Mouse (Mus musculus) monocyte, adult 5-6 weeks (primary cell): ENCODE results near the gene Tigit. TPM values are rescaled to one million over a fixed set of nuclear protein-coding genes. Genes with fewer than 3 reads are reported as not detected.

Experiments used
- ATAC-seq: fragments of 153-309, 156-312 bp; replicated peaks from 2 replicates; pipeline ENCODE4 v1.8.0; 2017; ENCODE audit warnings: mild to moderate bottlenecking; ENCODE audit not compliant: low TSS enrichment, insufficient number of reproducible peaks, severe bottlenecking, poor library complexity, low FRiP score
- total RNA-seq: library from RNA; stranded (forward); fragments of 200-1000, 200-491, 200-594 nt; gene quantifications from 3 replicates; pipeline ENCODE4 v1.2.3, GENCODE M21; 2017

The Tigit gene
- 5.7 to 20.8 TPM (median 19.6 TPM) in 3 replicates for total RNA-seq

GRCm38 (mm10) chr16:43663978-43664579, at the start of gene Tigit:
TSS of gene Tigit (minus strand) at chr16:43664146.
- ATAC-seq: peak; percentile 67

GRCm38 (mm10) chr16:43711361-43711760, 47.4 kb upstream of the Tigit start:
- ATAC-seq: no peak

- no peak for ATAC-seq
Measured at GRCm38 (mm10) chr16:43710651-43711050, 46.7 kb upstream of the Tigit start.

- ATAC-seq: no peak
Measured at GRCm38 (mm10) chr16:43710134-43710475, 46.2 kb upstream of the Tigit start.

GRCm38 (mm10) chr16:43709432-43710133, 45.6 kb upstream of the Tigit start:
- peak; percentile 79 for ATAC-seq

- no peak for ATAC-seq
Measured at GRCm38 (mm10) chr16:43709062-43709413, 45.1 kb upstream of the Tigit start.

GRCm38 (mm10) chr16:43708335-43709061, 44.6 kb upstream of the Tigit start:
- no peak for ATAC-seq

- ATAC-seq: no peak
Measured at GRCm38 (mm10) chr16:43701765-43702504, 38.0 kb upstream of the Tigit start.

- ATAC-seq: no peak
Measured at GRCm38 (mm10) chr16:43700575-43700974, 36.6 kb upstream of the Tigit start.

- ATAC-seq: peak; percentile 89
Measured at GRCm38 (mm10) chr16:43698735-43699649, 35.0 kb upstream of the Tigit start.

GRCm38 (mm10) chr16:43697772-43698171, 33.8 kb upstream of the Tigit start:
- no peak for ATAC-seq

GRCm38 (mm10) chr16:43695852-43696251, 31.9 kb upstream of the Tigit start:
- no peak for ATAC-seq

GRCm38 (mm10) chr16:43694104-43694503, 30.2 kb upstream of the Tigit start:
- ATAC-seq: no peak

- no peak for ATAC-seq
Measured at GRCm38 (mm10) chr16:43692611-43693010, 28.7 kb upstream of the Tigit start.

- ATAC-seq: no peak
Measured at GRCm38 (mm10) chr16:43691741-43692140, 27.8 kb upstream of the Tigit start.

GRCm38 (mm10) chr16:43690912-43691311, 27.0 kb upstream of the Tigit start:
- no peak for ATAC-seq

GRCm38 (mm10) chr16:43690211-43690690, 26.3 kb upstream of the Tigit start:
- peak; percentile 56 for ATAC-seq

- no peak for ATAC-seq
Measured at GRCm38 (mm10) chr16:43687968-43688367, 24.0 kb upstream of the Tigit start.
